Mouse (Mus musculus) retina, embryonic 14.5 days (tissue): ENCODE data around the gene Hspg2.

Experiments used
- DNase-seq: peaks from one replicate; pipeline ENCODE4 v3.0.0-alpha.2; 2015; ENCODE audit warnings: low spot score

Hspg2 gene

GRCm38 (mm10) chr4:137480993-137481340 is 12.4 kb downstream of the Hspg2 start:
- DNase-seq, result no peak

- no peak for DNase-seq
Measured at GRCm38 (mm10) chr4:137481381-137482030, 12.9 kb downstream of the Hspg2 start.

GRCm38 (mm10) chr4:137483871-137484270 is 15.3 kb downstream of the Hspg2 start:
- DNase-seq, result no peak

- DNase-seq, result peak; percentile 37
Measured at GRCm38 (mm10) chr4:137484586-137484985, 16.0 kb downstream of the Hspg2 start.

- no peak for DNase-seq
Measured at GRCm38 (mm10) chr4:137485258-137485960, 16.8 kb downstream of the Hspg2 start.

GRCm38 (mm10) chr4:137486081-137487014 is 17.8 kb downstream of the Hspg2 start:
- no peak for DNase-seq

- DNase-seq, result no peak
Measured at GRCm38 (mm10) chr4:137487286-137488000, 18.9 kb downstream of the Hspg2 start.

- DNase-seq, result no peak
Measured at GRCm38 (mm10) chr4:137488038-137488437, 19.5 kb downstream of the Hspg2 start.

GRCm38 (mm10) chr4:137488571-137489303 is 20.2 kb downstream of the Hspg2 start:
- peak; percentile 56 for DNase-seq

- DNase-seq, result no peak
Measured at GRCm38 (mm10) chr4:137489996-137490395, 21.4 kb downstream of the Hspg2 start.

- no peak for DNase-seq
Measured at GRCm38 (mm10) chr4:137492563-137492962, 24.0 kb downstream of the Hspg2 start.

- no peak for DNase-seq
Measured at GRCm38 (mm10) chr4:137493187-137493586, 24.6 kb downstream of the Hspg2 start.

GRCm38 (mm10) chr4:137494751-137495500 is 26.4 kb downstream of the Hspg2 start:
- DNase-seq, result peak; percentile 46

GRCm38 (mm10) chr4:137495501-137496100 is 27.0 kb downstream of the Hspg2 start:
- DNase-seq, result no peak

- DNase-seq, result no peak
Measured at GRCm38 (mm10) chr4:137497367-137497766, 28.8 kb downstream of the Hspg2 start.

GRCm38 (mm10) chr4:137497892-137498722 is 29.5 kb downstream of the Hspg2 start:
- no peak for DNase-seq

GRCm38 (mm10) chr4:137498882-137499583 is 30.5 kb downstream of the Hspg2 start:
- DNase-seq, result no peak

GRCm38 (mm10) chr4:137500149-137500548 is 31.6 kb downstream of the Hspg2 start:
- no peak for DNase-seq

- no peak for DNase-seq
Measured at GRCm38 (mm10) chr4:137500953-137501352, 32.4 kb downstream of the Hspg2 start.
